Comparison of ENCODE assay signal across 14 mouse cellular contexts in genomic region chr15:102451666-102452430, GRCm38 (mm10). TPM values are rescaled to one million over a fixed set of nuclear protein-coding genes. Genes with fewer than 3 reads are reported as not detected.
DNase-seq lines count a peak whose midpoint lies in the region; ATAC-seq lines count a peak whose summit lies in the region.
"Had no signal": no experiment of that assay in that cellular context is flagged by ENCODE, and none has a peak within 500 bp of the region (broad histone marks: within the 10 kb centered on the region; RNA-seq: fewer than 3 reads in every experiment).

No protein-coding gene starts in this region.

- peak; percentile 71 for DNase-seq in gastrocnemius, adult 18-20 months (ENCODE audit: low spot score)
- DNase-seq in gastrocnemius, postnatal 4 days (ENCODE audit: low spot score in 2 of 2), result no peak
- DNase-seq in ES-CJ7 (ENCODE audit: low read depth, low spot score), result peak; percentile 47
- DNase-seq in gastrocnemius, postnatal 10 days, result peak; percentile 27
- DNase-seq in heart, adult 9 months (ENCODE audit: low spot score in 2 of 2), result no peak
- DNase-seq in retina, postnatal 1 day, result no peak
- DNase-seq: heart, postnatal 10 days; liver had no signal

- ATAC-seq in monocyte, adult 5-6 weeks (replicated peaks; ENCODE audit: insufficient number of reproducible peaks, low FRiP score, low TSS enrichment, poor library complexity, severe bottlenecking), result 0 out of 2 replicates have a peak, but pooled peaks have one; percentile 12
- ATAC-seq: forebrain, embryonic 16.5 days; midbrain, embryonic 16.5 days had no signal

RNA-seq across cellular contexts. Expression of gene Amhr2, which starts 6.7 kb away (rescaled TPM):
- total RNA-seq in gastrocnemius, adult 18-20 months (2021), result 10 to 100 TPM; 11.1 to 17.7 TPM
- 1 to 10 TPM; 3.6 to 3.9 TPM for total RNA-seq in gastrocnemius, postnatal 4 days (2021)
- total RNA-seq in gastrocnemius, postnatal 10 days (2021), result 1 to 10 TPM; 4.1 to 5.8 TPM
- total RNA-seq in monocyte, adult 5-6 weeks (2017), result 0.86 TPM in 1 of 3 replicates, not detected in the others

RNA-seq across cellular contexts. Expression of gene Prr13, which starts 7.0 kb away (rescaled TPM):
- 10 to 100 TPM; 20.4 to 23.2 TPM for total RNA-seq in gastrocnemius, adult 18-20 months (2021)
- total RNA-seq in gastrocnemius, postnatal 4 days (2021), result 10 to 100 TPM; 15.2 to 18.7 TPM
- 10 to 100 TPM; 11.3 to 14.5 TPM for total RNA-seq in gastrocnemius, postnatal 10 days (2021)
- total RNA-seq in monocyte, adult 5-6 weeks (2017), result 233 to 280 TPM (median 259 TPM) in 3 replicates

RNA-seq across cellular contexts. Expression of gene Pcbp2, which starts 18.5 kb away (rescaled TPM):
- total RNA-seq in gastrocnemius, adult 18-20 months (2021), result 100 to 1,000 TPM; 403 to 410 TPM
- 100 to 1,000 TPM; 614 to 662 TPM for total RNA-seq in gastrocnemius, postnatal 4 days (2021)
- 100 to 1,000 TPM; 476 to 508 TPM for total RNA-seq in gastrocnemius, postnatal 10 days (2021)
- 106 to 183 TPM (median 119 TPM) in 3 replicates for total RNA-seq in monocyte, adult 5-6 weeks (2017)

RNA-seq across cellular contexts. Expression of gene Sp1, which starts 45.9 kb away (rescaled TPM):
- 10 to 100 TPM; 16.1 to 19.3 TPM for total RNA-seq in gastrocnemius, adult 18-20 months (2021)
- 10 to 100 TPM; 54.9 to 69.9 TPM for total RNA-seq in gastrocnemius, postnatal 4 days (2021)
- 10 to 100 TPM; 32.9 to 43.2 TPM for total RNA-seq in gastrocnemius, postnatal 10 days (2021)
- total RNA-seq in monocyte, adult 5-6 weeks (2017), result 66.1 to 99.7 TPM (median 74.8 TPM) in 3 replicates

RNA-seq across cellular contexts. Expression of gene Gm10337, which starts 51.7 kb away (rescaled TPM):
- not detected for total RNA-seq in gastrocnemius, adult 18-20 months (2021)
- total RNA-seq in gastrocnemius, postnatal 4 days (2021), result 1 to 10 TPM in 1 of 2 experiments, not detected in 1; 7.6 TPM
- not detected for total RNA-seq in gastrocnemius, postnatal 10 days (2021)
- total RNA-seq in monocyte, adult 5-6 weeks (2017), result not detected in 3 replicates
- total RNA-seq: heart, adult 18-20 months; layer of hippocampus, adult 18-20 months; left cerebral cortex, adult 2 months had no signal

Comparison
In these comparisons a context has a peak if more than half of its experiments do, and no peak if none do; other contexts are left out.
1. DNase-seq: peak in gastrocnemius, adult 18-20 months (single experiment), ES-CJ7 (single experiment) and gastrocnemius, postnatal 10 days (single experiment); none in gastrocnemius, postnatal 4 days (0 of 2), heart, adult 9 months (0 of 2) and retina, postnatal 1 day (single experiment).